Mouse (Mus musculus) erythroblast, embryonic 14.5 days (primary cell): ENCODE measurements at regions not wholly inside any gene's neighbourhood (a gene's known extent, or its start where the extent isn't known, plus 50 kb on each side); places are given as distances from the start of the nearest gene placed in this dataset.

Source experiments
- H3K27me3 ChIP-seq: 2 replicates; pipeline ENCODE4 v1.6.1; 2012; ENCODE audit warnings: inconsistent platforms; ENCODE audit not compliant: control insufficient read depth
- H3K36me3 ChIP-seq: 2 replicates; pipeline ENCODE4 v1.6.1; 2012; ENCODE audit warnings: mild to moderate bottlenecking, inconsistent platforms; ENCODE audit not compliant: control insufficient read depth
- H3K4me1 ChIP-seq: 2 replicates; pipeline ENCODE4 v1.6.1; 2012; ENCODE audit warnings: inconsistent platforms; ENCODE audit not compliant: control insufficient read depth
- H3K4me3 ChIP-seq: replicated peaks from 2 replicates; pipeline ENCODE3; 2012; ENCODE audit warnings: moderate library complexity, mild to moderate bottlenecking, inconsistent platforms
- H3K9me3 ChIP-seq: 2 replicates; pipeline ENCODE4 v1.6.1; 2012; ENCODE audit warnings: low read length, inconsistent platforms, mixed read lengths; ENCODE audit not compliant: control insufficient read depth
- GATA1 ChIP-seq: IDR thresholded peaks from 2 replicates; pipeline ENCODE4 v1.6.1; 2012; ENCODE audit warnings: low read length, inconsistent platforms, mixed read lengths
- TAL1 ChIP-seq: IDR thresholded peaks from 3 replicates; pipeline ENCODE4 v1.6.1; 2012; ENCODE audit warnings: low read length, inconsistent platforms, mixed read lengths

GRCm38 (mm10) chr10:98029124-98029523, 302.6 kb upstream of the C030005K15Rik start:
- Histone ChIP-seq H3K4me1 (no peaks in the 10 kb centered on the region), H3K4me3 (no peak overlapping the region), H3K9me3 (no peaks in the 10 kb centered on the region), H3K36me3 (no peaks in the 10 kb centered on the region), H3K27me3 (no peaks in the 10 kb centered on the region)
- no peak for TF ChIP-seq TAL1
- no peak for TF ChIP-seq GATA1

- Histone ChIP-seq H3K4me3 (no peak overlapping the region), H3K4me1 (no peaks in the 10 kb centered on the region), H3K36me3 (no peaks in the 10 kb centered on the region), H3K9me3 (no peaks in the 10 kb centered on the region), H3K27me3 (no peaks in the 10 kb centered on the region)
- TF ChIP-seq GATA1 (no peak), TAL1 (no peak)
These were observed 303.1 kb upstream of the C030005K15Rik start for GRCm38 (mm10) chr10:98029621-98030020.

- H3K4me3 ChIP-seq, result no peak overlapping the region
- H3K4me1 ChIP-seq, result no peaks in the 10 kb centered on the region
- H3K36me3 ChIP-seq, result no peaks in the 10 kb centered on the region
- TF ChIP-seq TAL1, result no peak
- TF ChIP-seq GATA1, result no peak
- no peaks in the 10 kb centered on the region for H3K27me3 ChIP-seq
- no peaks in the 10 kb centered on the region for H3K9me3 ChIP-seq
These were observed 306.1 kb upstream of the C030005K15Rik start for GRCm38 (mm10) chr10:98032661-98033060.

- H3K4me1 ChIP-seq, result no peaks in the 10 kb centered on the region
- TF ChIP-seq GATA1 (no peak), TAL1 (no peak)
- no peak overlapping the region for H3K4me3 ChIP-seq
- no peaks in the 10 kb centered on the region for H3K27me3 ChIP-seq
- no peaks in the 10 kb centered on the region for H3K9me3 ChIP-seq
- no peaks in the 10 kb centered on the region for H3K36me3 ChIP-seq
These were observed 315.2 kb upstream of the C030005K15Rik start for GRCm38 (mm10) chr10:98041766-98042165.

- no peak overlapping the region for H3K4me3 ChIP-seq
These were observed 317.3 kb upstream of the C030005K15Rik start for GRCm38 (mm10) chr10:98043873-98044272.

GRCm38 (mm10) chr10:98044579-98044978, 318.0 kb upstream of the C030005K15Rik start:
- H3K4me1 ChIP-seq, result no peaks in the 10 kb centered on the region
- no peaks in the 10 kb centered on the region for H3K27me3 ChIP-seq
- H3K9me3 ChIP-seq, result no peaks in the 10 kb centered on the region
- no peak overlapping the region for H3K4me3 ChIP-seq
- TF ChIP-seq TAL1 (no peak), GATA1 (no peak)
- H3K36me3 ChIP-seq, result no peaks in the 10 kb centered on the region

More at GRCm38 (mm10) chr10:98043873-98044272, 317.3 kb upstream of the C030005K15Rik start:
- Histone ChIP-seq H3K36me3 (no peaks in the 10 kb centered on the region), H3K27me3 (no peaks in the 10 kb centered on the region), H3K4me1 (no peaks in the 10 kb centered on the region), H3K9me3 (no peaks in the 10 kb centered on the region)
- TF ChIP-seq TAL1 (no peak), GATA1 (no peak)

GRCm38 (mm10) chr10:98073432-98073831, 346.9 kb upstream of the C030005K15Rik start:
- Histone ChIP-seq H3K4me3 (no peak overlapping the region), H3K9me3 (no peaks in the 10 kb centered on the region), H3K4me1 (no peaks in the 10 kb centered on the region), H3K36me3 (no peaks in the 10 kb centered on the region), H3K27me3 (no peaks in the 10 kb centered on the region)
- TF ChIP-seq GATA1 (no peak), TAL1 (no peak)

GRCm38 (mm10) chr10:98084881-98085280, 358.3 kb upstream of the C030005K15Rik start:
- no peaks in the 10 kb centered on the region for H3K27me3 ChIP-seq
- no peaks in the 10 kb centered on the region for H3K36me3 ChIP-seq
- peaks cover 5% of the 10 kb centered on the region; the same call in 1 of the 2 replicates for H3K9me3 ChIP-seq
- H3K4me1 ChIP-seq, result no peaks in the 10 kb centered on the region
- no peak for TF ChIP-seq TAL1
- H3K4me3 ChIP-seq, result no peak overlapping the region

GRCm38 (mm10) chr10:98116296-98116695, 389.7 kb upstream of the C030005K15Rik start:
- Histone ChIP-seq H3K9me3 (peaks cover 3% of the 10 kb centered on the region), H3K27me3 (no peaks in the 10 kb centered on the region), H3K4me1 (no peaks in the 10 kb centered on the region), H3K36me3 (no peaks in the 10 kb centered on the region), H3K4me3 (no peak overlapping the region)
- TF ChIP-seq TAL1, result no peak
- TF ChIP-seq GATA1, result no peak

- Histone ChIP-seq H3K4me3 (no peak overlapping the region), H3K36me3 (no peaks in the 10 kb centered on the region), H3K27me3 (no peaks in the 10 kb centered on the region), H3K9me3 (no peaks in the 10 kb centered on the region), H3K4me1 (no peaks in the 10 kb centered on the region)
- TF ChIP-seq TAL1 (no peak), GATA1 (no peak)
These were observed 399.2 kb upstream of the C030005K15Rik start for GRCm38 (mm10) chr10:98125713-98126112.
